Mouse (Mus musculus) ovary, postnatal 10 days (tissue): ENCODE measurements around the gene Pld1.
"Not testable (repeated sequence)": the region's sequence is repeated elsewhere in the genome, so short reads cannot be mapped to it uniquely, and the experiment has no call there.

Experiments used
- DNase-seq: peaks from one replicate; pipeline ENCODE4 v3.0.0; 2022; ENCODE audit warnings: low spot score

Gene Pld1

GRCm38 (mm10) chr3:27942991-27943390, 4.5 kb downstream of the Pld1 start:
- DNase-seq: no peak

- DNase-seq: not testable (repeated sequence)
Measured at GRCm38 (mm10) chr3:27945397-27945796, 6.9 kb downstream of the Pld1 start.

GRCm38 (mm10) chr3:27949175-27949872, 10.8 kb downstream of the Pld1 start:
- no peak for DNase-seq

GRCm38 (mm10) chr3:27949873-27950250, 11.4 kb downstream of the Pld1 start:
- DNase-seq: no peak

GRCm38 (mm10) chr3:27950726-27951125, 12.2 kb downstream of the Pld1 start:
- DNase-seq: no peak

- DNase-seq: no peak
Measured at GRCm38 (mm10) chr3:27951721-27952120, 13.2 kb downstream of the Pld1 start.

- no peak for DNase-seq
Measured at GRCm38 (mm10) chr3:27956006-27956405, 17.5 kb downstream of the Pld1 start.

- DNase-seq: no peak
Measured at GRCm38 (mm10) chr3:27959221-27959620, 20.7 kb downstream of the Pld1 start.

- DNase-seq: no peak
Measured at GRCm38 (mm10) chr3:27961162-27961561, 22.7 kb downstream of the Pld1 start.

GRCm38 (mm10) chr3:27963795-27964201, 25.3 kb downstream of the Pld1 start:
- DNase-seq: no peak

GRCm38 (mm10) chr3:27968671-27969070, 30.2 kb downstream of the Pld1 start:
- no peak for DNase-seq

- DNase-seq: no peak
Measured at GRCm38 (mm10) chr3:27973936-27974335, 35.4 kb downstream of the Pld1 start.

GRCm38 (mm10) chr3:27974981-27975380, 36.5 kb downstream of the Pld1 start:
- no peak for DNase-seq

- no peak for DNase-seq
Measured at GRCm38 (mm10) chr3:27976931-27977544, 38.5 kb downstream of the Pld1 start.

GRCm38 (mm10) chr3:27978030-27978723, 39.7 kb downstream of the Pld1 start:
- DNase-seq: no peak

- DNase-seq: no peak
Measured at GRCm38 (mm10) chr3:27981591-27981990, 43.1 kb downstream of the Pld1 start.

GRCm38 (mm10) chr3:27982436-27983017, 44.0 kb downstream of the Pld1 start:
- peak; percentile 28 for DNase-seq

GRCm38 (mm10) chr3:27983274-27983673, 44.8 kb downstream of the Pld1 start:
- no peak for DNase-seq

- peak; percentile 15 for DNase-seq
Measured at GRCm38 (mm10) chr3:27983935-27984577, 45.6 kb downstream of the Pld1 start.

- DNase-seq: no peak
Measured at GRCm38 (mm10) chr3:27984620-27985019, 46.1 kb downstream of the Pld1 start.

GRCm38 (mm10) chr3:27985344-27985743, 46.8 kb downstream of the Pld1 start:
- no peak for DNase-seq

GRCm38 (mm10) chr3:27987891-27988536, 49.5 kb downstream of the Pld1 start:
- no peak for DNase-seq
